Mouse (Mus musculus): ENCODE results near the gene Samd1. TPM values are rescaled to one million over a fixed set of nuclear protein-coding genes. Genes with fewer than 3 reads are reported as not detected.
A peak's percentile ranks its signal among the peaks of the same experiment; 100 is the strongest.

Samd1 gene
- polyA plus RNA-seq, 1 experiment from 2014 or later = 9.8 TPM

DNA sequence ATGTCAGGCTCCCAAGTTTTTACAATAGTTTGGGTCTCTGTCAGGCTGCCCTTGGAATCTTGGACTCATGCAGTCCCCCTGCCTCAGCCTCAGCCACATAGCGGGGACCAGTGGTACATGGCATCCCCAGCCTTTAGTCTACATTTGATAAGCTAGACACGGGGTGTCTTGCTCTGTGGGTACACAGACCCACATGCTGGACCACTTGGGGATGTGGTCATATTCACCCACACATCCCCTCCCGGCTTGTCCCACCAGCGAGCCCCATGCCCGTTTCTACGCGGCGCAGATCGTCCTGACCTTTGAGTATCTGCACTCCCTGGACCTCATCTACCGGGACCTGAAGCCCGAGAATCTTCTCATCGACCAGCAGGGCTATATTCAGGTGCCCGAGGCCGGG lies 7.3 kb upstream of the Samd1 start:
- 94% methylated on average over 14 of the region's 14 CpGs for WGBS
- no peak overlapping the region for H3K4me3 ChIP-seq
- H3K36me3 ChIP-seq = peaks cover 74% of the 10 kb centered on the region
- H3K27me3 ChIP-seq = no peaks in the 10 kb centered on the region
- no peaks in the 10 kb centered on the region for H3K9me3 ChIP-seq (replicated peaks)
- no peak for ATAC-seq (ENCODE audit: low FRiP score)
- H3K4me2 ChIP-seq (replicated peaks) = no peak overlapping the region
- H3K4me1 ChIP-seq = no peaks in the 10 kb centered on the region
- no peak overlapping the region for H3K9ac ChIP-seq
- H3K27ac ChIP-seq = no peak overlapping the region

DNA sequence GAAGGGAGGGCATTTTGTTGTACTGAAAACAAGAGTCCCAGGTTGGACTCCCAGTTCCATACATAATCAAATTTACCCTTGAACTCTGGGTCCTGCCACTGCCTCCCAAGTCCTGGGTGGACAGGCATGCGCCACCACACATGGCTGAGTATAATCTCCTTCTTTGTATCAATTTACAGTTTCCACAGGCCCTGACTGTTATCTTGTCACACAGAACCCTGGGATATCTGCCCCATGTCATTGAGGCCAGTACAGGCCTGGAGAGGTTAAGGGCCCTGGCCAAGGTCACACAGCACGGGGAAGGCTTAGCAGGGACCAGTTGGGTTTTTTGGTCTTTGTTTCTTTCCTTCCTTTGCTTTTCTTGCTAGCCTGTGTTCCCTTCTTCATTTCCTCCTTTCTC lies 5.0 kb upstream of the Samd1 start:
- Histone ChIP-seq H3K9me3 (replicated peaks) (no peaks in the 10 kb centered on the region), H3K4me1 (peaks cover 9% of the 10 kb centered on the region), H3K27ac (no peak overlapping the region), H3K27me3 (no peaks in the 10 kb centered on the region), H3K4me2 (replicated peaks) (no peak overlapping the region), H3K9ac (no peak overlapping the region), H3K4me3 (no peak overlapping the region), H3K36me3 (peaks cover 56% of the 10 kb centered on the region)
- ATAC-seq (ENCODE audit: low FRiP score) = no peak
- 80% methylated on average over 2 of the region's 2 CpGs for WGBS

DNA sequence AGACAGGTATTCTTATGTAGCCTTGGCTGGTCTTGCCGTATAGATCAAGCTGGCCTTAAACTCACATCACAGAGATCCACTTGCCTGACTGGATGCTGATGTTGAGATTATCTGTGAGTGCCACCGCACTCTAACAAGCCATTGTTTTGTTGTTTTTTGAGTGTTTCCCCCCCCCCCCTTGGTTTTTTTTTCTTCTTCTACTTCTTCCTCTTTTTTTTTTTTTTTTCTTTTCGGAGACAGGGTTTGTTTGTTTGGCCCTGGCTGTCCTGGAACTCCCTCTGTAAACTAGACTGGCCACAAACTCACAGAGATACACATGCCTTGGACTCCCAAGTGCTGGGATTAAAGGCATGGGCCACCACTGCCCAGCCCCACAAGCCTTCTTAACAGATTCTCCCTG lies 3.4 kb upstream of the Samd1 start:
- Histone ChIP-seq H3K4me3 (no peak overlapping the region), H3K9ac (no peak overlapping the region), H3K36me3 (peaks cover 42% of the 10 kb centered on the region), H3K27ac (no peak overlapping the region), H3K4me2 (replicated peaks) (no peak overlapping the region), H3K4me1 (peaks cover 16% of the 10 kb centered on the region), H3K27me3 (no peaks in the 10 kb centered on the region), H3K9me3 (replicated peaks) (no peaks in the 10 kb centered on the region)
- no peak for ATAC-seq (ENCODE audit: low FRiP score)
- WGBS = 86% methylated on average over 3 of the region's 3 CpGs

DNA sequence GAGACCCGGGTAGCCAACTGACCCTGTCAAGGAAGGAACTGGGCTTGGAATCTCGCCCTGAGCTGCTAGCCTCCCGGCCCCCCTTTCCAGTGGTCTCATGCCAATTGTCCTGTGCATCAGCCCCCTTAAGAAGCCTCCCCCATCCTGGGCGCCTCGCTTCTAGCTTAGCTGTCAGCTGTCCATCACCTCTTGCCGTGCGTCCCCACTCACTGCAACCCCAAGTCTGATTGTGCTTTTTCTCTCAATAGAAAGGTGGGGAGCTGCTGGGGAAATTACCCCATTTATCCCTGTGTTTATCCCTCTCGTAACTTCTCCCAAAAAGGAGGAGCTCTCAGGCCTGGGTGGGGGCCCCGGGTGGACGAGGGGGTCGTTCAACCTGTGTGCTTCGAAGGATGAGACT lies 1.5 kb upstream of the Samd1 start:
- no peaks in the 10 kb centered on the region for H3K9me3 ChIP-seq (replicated peaks)
- ATAC-seq (ENCODE audit: low FRiP score) = no peak
- no peak overlapping the region; the same call in 1 of the 2 replicates for H3K9ac ChIP-seq
- H3K36me3 ChIP-seq = peaks cover 42% of the 10 kb centered on the region
- H3K4me3 ChIP-seq = peak overlapping the region; percentile 80; the same call in 1 of the 2 replicates
- peaks cover 26% of the 10 kb centered on the region for H3K4me1 ChIP-seq
- peaks cover 17% of the 10 kb centered on the region for H3K27me3 ChIP-seq
- peak overlapping the region; percentile 68 for H3K4me2 ChIP-seq (replicated peaks)
- H3K27ac ChIP-seq = peak overlapping the region; percentile 99; the same call in 1 of the 2 replicates
- 12% methylated on average over 12 of the region's 12 CpGs for WGBS

DNA sequence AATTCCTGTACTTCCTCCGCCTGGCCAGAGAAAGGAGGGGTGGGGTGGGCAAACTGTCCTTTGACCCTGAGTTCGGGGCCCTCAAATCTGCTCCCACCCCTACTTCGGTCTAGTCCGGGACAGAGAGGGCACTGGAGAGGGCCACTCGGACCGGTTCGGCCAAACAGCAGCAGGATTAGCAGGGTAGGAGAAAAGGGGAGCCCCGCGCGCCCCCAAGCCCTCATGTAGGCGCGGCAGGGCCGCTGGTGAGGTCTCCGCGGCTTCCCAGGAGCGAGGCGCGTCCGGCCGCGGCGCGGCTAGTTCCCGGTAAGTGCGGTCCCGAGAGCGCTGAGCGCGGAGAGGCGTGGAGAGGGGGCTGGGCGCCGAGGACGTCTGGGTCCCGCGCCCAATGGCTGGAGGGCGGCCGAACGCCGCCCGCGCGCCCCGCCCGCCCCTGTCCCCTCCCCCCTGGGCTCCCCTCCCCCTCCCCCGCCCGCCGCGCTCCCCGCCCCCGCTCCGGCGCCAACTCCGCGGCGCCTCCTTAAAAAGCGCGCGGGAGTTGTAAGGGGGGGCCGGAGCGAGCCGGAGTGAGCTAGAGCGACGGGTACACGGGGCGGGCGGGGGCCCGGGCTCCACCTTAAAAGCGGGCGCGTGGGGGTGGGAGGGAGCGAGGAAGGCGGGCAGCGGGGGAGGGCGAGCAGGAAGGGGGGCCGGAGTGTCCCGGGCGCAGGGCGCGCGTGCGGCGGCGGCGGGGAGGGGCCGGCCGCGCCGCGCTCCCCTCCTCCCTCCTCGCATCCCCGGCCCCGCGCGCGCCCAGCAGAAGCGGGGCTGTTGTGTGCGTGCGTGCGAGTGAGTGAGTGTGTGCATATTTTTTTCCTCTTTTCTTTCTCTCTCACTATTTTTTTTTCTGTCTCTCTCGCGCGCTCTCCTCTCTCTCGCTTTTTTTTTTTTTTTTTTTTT lies 636 bp upstream of the Samd1 start:
- H3K4me2 ChIP-seq (replicated peaks) = peak overlapping the region; percentile 68
- peak overlapping the region; percentile 94 for H3K9ac ChIP-seq
- no peaks in the 10 kb centered on the region for H3K9me3 ChIP-seq (replicated peaks)
- peak; percentile 74 for ATAC-seq (ENCODE audit: low FRiP score)
- peaks cover 38% of the 10 kb centered on the region for H3K36me3 ChIP-seq
- H3K4me3 ChIP-seq = peak overlapping the region; percentile 80
- H3K4me1 ChIP-seq = peaks cover 35% of the 10 kb centered on the region
- H3K27ac ChIP-seq = peak overlapping the region; percentile 99
- under 1% methylated on average over 38 of the region's 103 CpGs for WGBS
- peaks cover 26% of the 10 kb centered on the region for H3K27me3 ChIP-seq

DNA sequence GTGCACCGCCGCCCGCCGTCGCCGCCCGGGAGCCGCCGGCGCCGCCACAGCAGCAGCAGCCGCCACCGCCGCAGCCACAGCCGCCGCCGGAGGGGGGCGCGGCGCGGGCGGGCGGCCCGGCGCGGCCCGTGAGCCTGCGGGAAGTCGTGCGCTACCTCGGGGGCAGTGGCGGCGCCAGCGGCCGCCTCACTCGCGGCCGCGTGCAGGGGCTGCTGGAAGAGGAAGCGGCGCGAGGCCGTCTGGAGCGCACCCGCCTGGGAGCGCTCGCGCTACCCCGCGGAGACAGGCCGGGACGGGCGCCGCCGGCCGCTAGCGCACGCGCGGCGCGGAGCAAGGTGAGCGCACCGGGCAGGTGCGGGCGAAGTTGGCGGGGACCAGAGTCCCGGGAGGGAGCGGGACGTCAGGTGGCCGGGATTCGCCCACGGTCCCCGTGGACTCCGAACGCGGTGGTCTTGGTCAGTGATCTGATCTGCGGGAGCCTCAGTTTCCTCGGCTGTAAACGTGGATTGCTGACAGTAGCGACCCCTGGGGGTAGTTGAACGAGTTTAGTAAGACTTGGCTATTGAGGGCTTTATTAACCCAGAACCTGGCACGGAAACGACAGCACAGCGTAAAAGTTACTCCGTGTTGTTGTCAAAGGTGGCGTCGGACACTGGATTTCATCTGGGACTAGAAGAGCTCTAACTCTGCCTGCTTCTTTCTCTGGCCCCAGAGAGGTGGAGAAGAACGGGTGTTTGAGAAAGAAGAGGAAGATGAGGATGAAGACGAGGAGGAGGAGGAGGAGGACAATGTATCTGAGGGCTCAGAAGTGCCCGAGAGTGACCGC lies 972 bp downstream of the Samd1 start:
- peaks cover 39% of the 10 kb centered on the region for H3K4me1 ChIP-seq
- peak overlapping the region; percentile 79 for H3K4me2 ChIP-seq (replicated peaks)
- H3K4me3 ChIP-seq = peak overlapping the region; percentile 86
- H3K27ac ChIP-seq = peak overlapping the region; percentile 90
- peaks cover 33% of the 10 kb centered on the region for H3K27me3 ChIP-seq
- H3K9ac ChIP-seq = peak overlapping the region; percentile 80
- H3K36me3 ChIP-seq = peaks cover 32% of the 10 kb centered on the region; the same call in 1 of the 2 replicates
- WGBS = 1% methylated on average over 70 of the region's 92 CpGs
- no peaks in the 10 kb centered on the region for H3K9me3 ChIP-seq (replicated peaks)
- peak; percentile 26 for ATAC-seq (ENCODE audit: low FRiP score)

DNA sequence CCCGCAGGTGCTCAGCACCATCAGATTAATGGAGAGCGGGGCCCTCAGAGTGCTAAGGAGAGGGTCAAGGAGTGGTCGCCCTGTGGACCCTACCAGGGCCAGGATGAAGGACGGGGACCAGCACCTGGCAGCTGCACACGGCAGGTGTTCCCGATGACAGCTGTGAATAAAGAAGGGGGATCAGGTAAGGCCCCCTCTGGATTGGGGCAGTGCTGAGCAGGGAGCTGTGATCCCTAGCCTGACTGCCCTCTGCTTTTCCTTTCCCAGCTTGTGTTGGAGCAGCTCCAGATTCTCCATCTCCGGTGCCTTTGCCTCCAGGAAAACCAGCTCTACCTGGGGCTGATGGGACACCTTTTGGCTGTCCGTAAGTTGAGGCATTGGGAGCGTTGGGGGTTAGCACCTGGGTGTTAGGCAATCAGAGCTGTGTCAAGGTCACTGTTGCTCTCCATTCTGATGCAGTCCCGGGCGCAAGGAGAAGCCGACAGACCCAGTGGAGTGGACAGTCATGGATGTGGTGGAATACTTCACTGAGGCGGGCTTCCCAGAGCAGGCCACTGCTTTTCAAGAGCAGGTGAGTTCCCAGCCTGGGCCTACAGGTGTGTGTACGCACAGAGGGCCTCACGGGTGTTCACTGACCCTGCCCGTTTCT lies 1.7 kb downstream of the Samd1 start:
- H3K27me3 ChIP-seq = peaks cover 33% of the 10 kb centered on the region
- peaks cover 43% of the 10 kb centered on the region for H3K4me1 ChIP-seq
- peak overlapping the region; percentile 80; the same call in 1 of the 2 replicates for H3K9ac ChIP-seq
- no peak overlapping the region for H3K27ac ChIP-seq
- WGBS = 69% methylated on average over 16 of the region's 16 CpGs
- H3K36me3 ChIP-seq = peaks cover 32% of the 10 kb centered on the region; the same call in 1 of the 2 replicates
- peak overlapping the region; percentile 79 for H3K4me2 ChIP-seq (replicated peaks)
- H3K9me3 ChIP-seq (replicated peaks) = no peaks in the 10 kb centered on the region
- no peak for ATAC-seq (ENCODE audit: low FRiP score)
- peak overlapping the region; percentile 86 for H3K4me3 ChIP-seq

DNA sequence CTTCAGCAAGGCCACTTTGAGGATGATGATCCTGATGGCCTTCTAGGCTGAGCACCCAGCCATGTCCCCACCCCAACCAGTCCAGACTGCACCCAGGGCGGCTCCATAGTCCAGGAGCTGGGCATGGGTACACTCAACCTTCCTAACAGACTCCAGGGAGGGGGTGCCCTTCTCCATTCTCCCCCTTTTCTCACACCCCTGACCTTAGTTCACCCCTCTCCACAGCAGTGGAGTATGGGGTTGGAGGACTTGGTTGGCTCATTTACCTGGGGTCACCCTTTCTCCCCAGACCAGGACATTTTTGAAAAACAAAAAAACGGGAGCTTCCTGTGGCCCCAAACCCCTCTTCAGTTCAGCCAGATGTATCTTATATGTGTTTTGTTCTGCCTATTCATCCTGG lies 2.4 kb downstream of the Samd1 start:
- Histone ChIP-seq H3K36me3 (peaks cover 27% of the 10 kb centered on the region; the same call in 1 of the 2 replicates), H3K27me3 (peaks cover 33% of the 10 kb centered on the region), H3K4me3 (0 out of 2 replicates have a peak overlapping the region, but pooled peaks have one; percentile 86), H3K4me1 (peaks cover 46% of the 10 kb centered on the region), H3K9me3 (replicated peaks) (no peaks in the 10 kb centered on the region), H3K4me2 (replicated peaks) (no peak overlapping the region), H3K27ac (no peak overlapping the region), H3K9ac (no peak overlapping the region)
- no peak for ATAC-seq (ENCODE audit: low FRiP score)
- 92% methylated on average over 2 of the region's 2 CpGs for WGBS

DNA sequence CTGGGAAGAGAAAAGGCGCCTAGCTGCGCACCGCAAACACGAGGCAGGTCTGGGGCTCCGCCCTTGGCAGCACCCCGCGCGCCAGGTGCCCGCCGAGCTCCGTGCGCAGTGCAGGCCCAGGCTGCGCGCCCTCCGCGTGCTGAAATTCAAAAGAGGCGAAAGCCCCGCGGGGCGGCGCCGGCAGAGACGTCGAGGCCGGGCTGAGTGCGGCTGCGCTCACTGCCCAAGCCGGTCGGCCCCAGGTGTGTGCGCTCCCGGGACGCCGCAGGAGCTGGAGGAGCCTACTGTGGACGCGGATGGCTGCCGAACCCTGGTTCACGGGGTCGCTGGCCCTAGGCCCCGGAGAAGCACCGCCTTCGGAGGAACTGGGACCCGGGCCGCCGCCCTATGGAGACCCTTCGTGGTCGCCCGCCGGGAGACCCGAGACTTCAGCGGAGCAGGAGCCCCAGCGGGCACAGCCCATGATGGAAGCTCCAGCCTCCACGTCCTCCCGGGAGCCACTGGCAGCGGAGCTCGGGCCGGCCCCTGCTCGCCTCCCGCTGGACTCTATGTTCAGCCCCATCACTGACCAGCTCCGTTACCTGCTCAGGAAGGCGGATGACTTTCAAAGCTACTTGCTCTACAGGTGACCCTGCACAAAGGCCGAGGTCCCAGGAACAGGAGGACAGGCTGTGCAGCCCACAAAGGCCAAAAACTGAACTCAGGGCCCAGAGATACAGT lies 4.0 kb downstream of the Samd1 start, which contains the start of gene 1700067K01Rik:
TSS of gene 1700067K01Rik (plus strand) at position 222 of the 720 bp plus-strand sequence.
- Histone ChIP-seq H3K4me2 (replicated peaks) (peak within 1 kb of the TSS; percentile 44), H3K4me1 (peaks cover 43% of the 10 kb centered on the region), H3K4me3 (peak within 1 kb of the TSS; percentile 16; the same call in 1 of the 2 replicates), H3K36me3 (0 out of 2 replicates have a peak, but pooled peaks cover 24% of the 10 kb centered on the region), H3K9me3 (replicated peaks) (no peaks in the 10 kb centered on the region), H3K27me3 (peaks cover 33% of the 10 kb centered on the region), H3K27ac (no peak within 1 kb of the TSS), H3K9ac (peak within 1 kb of the TSS; percentile 32; the same call in 1 of the 2 replicates)
- 21% methylated on average over 61 of the region's 61 CpGs for WGBS
- ATAC-seq (ENCODE audit: low FRiP score) = no peak

DNA sequence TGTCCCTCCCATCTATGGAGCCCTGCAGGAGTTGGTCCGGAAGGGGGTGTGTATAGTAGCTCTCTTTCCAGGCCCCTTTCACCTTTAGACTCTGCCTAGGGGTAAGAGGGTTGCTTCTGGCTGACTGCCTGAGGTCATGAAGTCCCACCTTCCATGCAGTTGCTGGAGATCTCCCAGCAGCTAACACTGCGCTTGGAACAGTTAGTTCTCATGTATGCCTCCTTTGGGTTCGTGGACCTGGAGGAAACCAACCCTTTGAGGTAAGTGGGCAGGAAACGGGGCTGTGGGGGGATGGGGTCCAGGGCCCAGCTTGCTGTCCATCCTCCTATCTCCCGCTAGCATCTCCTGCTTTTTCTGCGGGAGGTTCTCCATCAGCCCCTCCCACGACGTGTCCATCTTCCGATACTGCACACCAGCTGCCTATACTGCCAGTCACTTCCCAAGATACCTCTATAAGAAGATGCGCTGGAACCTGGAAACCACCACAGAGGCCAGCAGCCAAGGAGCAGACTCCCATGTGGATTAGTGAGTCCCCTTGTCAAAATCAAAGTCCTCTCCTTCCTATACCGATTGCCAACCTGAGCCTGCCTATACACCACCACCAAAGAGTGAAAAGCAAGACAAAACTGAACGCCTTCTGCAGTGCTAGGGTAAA lies 5.6 kb downstream of the Samd1 start:
- no peak overlapping the region for H3K27ac ChIP-seq
- ATAC-seq (ENCODE audit: low FRiP score) = no peak
- no peaks in the 10 kb centered on the region for H3K9me3 ChIP-seq (replicated peaks)
- peaks cover 33% of the 10 kb centered on the region for H3K27me3 ChIP-seq
- H3K4me1 ChIP-seq = peaks cover 40% of the 10 kb centered on the region
- H3K9ac ChIP-seq = no peak overlapping the region
- no peak overlapping the region for H3K4me3 ChIP-seq
- 0 out of 2 replicates have a peak, but pooled peaks cover 24% of the 10 kb centered on the region for H3K36me3 ChIP-seq
- 54% methylated on average over 12 of the region's 12 CpGs for WGBS
- H3K4me2 ChIP-seq (replicated peaks) = no peak overlapping the region
